Mouse (Mus musculus) lung, postnatal 36 days (tissue): ENCODE measurements at regions not wholly inside any gene's neighbourhood (a gene's known extent, or its start where the extent isn't known, plus 50 kb on each side); places are given as distances from the start of the nearest gene placed in this dataset.
A peak's percentile ranks its signal among the peaks of the same experiment; 100 is the strongest.

Experiments
- DNase-seq: peaks from one replicate; pipeline ENCODE4 v3.0.0; 2022; ENCODE audit warnings: mixed read lengths

- no peak for DNase-seq
Observed at GRCm38 (mm10) chr10:122515698-122516097, 67.4 kb downstream of the Avpr1a start.

GRCm38 (mm10) chr10:122519274-122519790, 71.0 kb downstream of the Avpr1a start:
- DNase-seq: no peak

GRCm38 (mm10) chr10:122519981-122520380, 71.7 kb downstream of the Avpr1a start:
- DNase-seq: no peak

GRCm38 (mm10) chr10:122522631-122523030, 74.3 kb downstream of the Avpr1a start:
- DNase-seq: no peak

- no peak for DNase-seq
Observed at GRCm38 (mm10) chr10:122525360-122525759, 77.1 kb downstream of the Avpr1a start.

GRCm38 (mm10) chr10:122525807-122526206, 77.5 kb downstream of the Avpr1a start:
- DNase-seq: no peak

- DNase-seq: peak; percentile 22
Observed at GRCm38 (mm10) chr10:122528222-122528621, 79.9 kb downstream of the Avpr1a start.

- DNase-seq: peak; percentile 52
Observed at GRCm38 (mm10) chr10:122528973-122529703, 80.8 kb downstream of the Avpr1a start.

GRCm38 (mm10) chr10:122534714-122535113, 86.4 kb downstream of the Avpr1a start:
- DNase-seq: no peak

GRCm38 (mm10) chr10:122535137-122535536, 86.8 kb downstream of the Avpr1a start:
- DNase-seq: no peak

- DNase-seq: no peak
Observed at GRCm38 (mm10) chr10:122539655-122540054, 91.4 kb downstream of the Avpr1a start.

- DNase-seq: no peak
Observed at GRCm38 (mm10) chr10:122542573-122542972, 94.3 kb downstream of the Avpr1a start.

GRCm38 (mm10) chr10:122544096-122544720, 95.9 kb downstream of the Avpr1a start:
- peak; percentile 79 for DNase-seq

GRCm38 (mm10) chr10:122545029-122545428, 96.7 kb downstream of the Avpr1a start:
- DNase-seq: no peak

- no peak for DNase-seq
Observed at GRCm38 (mm10) chr10:122551586-122551985, 103.3 kb downstream of the Avpr1a start.

GRCm38 (mm10) chr10:122553124-122553822, 105.0 kb downstream of the Avpr1a start:
- peak; percentile 69 for DNase-seq

- DNase-seq: no peak
Observed at GRCm38 (mm10) chr10:122553851-122554250, 105.6 kb downstream of the Avpr1a start.

GRCm38 (mm10) chr10:122558660-122559059, 110.4 kb downstream of the Avpr1a start:
- DNase-seq: no peak

GRCm38 (mm10) chr10:122560001-122560695, 111.8 kb downstream of the Avpr1a start:
- no peak for DNase-seq

- DNase-seq: no peak
Observed at GRCm38 (mm10) chr10:122561924-122562323, 113.6 kb downstream of the Avpr1a start.

GRCm38 (mm10) chr10:122562542-122562941, 114.2 kb downstream of the Avpr1a start:
- no peak for DNase-seq

GRCm38 (mm10) chr10:122563973-122564372, 114.6 kb upstream of the Ppm1h start:
- DNase-seq: no peak

- DNase-seq: peak; percentile 50
Observed at GRCm38 (mm10) chr10:122564473-122564872, 114.1 kb upstream of the Ppm1h start.
